Mouse (Mus musculus): Measurements from ENCODE around the gene Vmn1r165. TPM values are rescaled to one million over a fixed set of nuclear protein-coding genes. Genes with fewer than 3 reads are reported as not detected.
"Not testable (repeated sequence)": the region's sequence is repeated elsewhere in the genome, so short reads cannot be mapped to it uniquely, and the experiment has no call there.

Vmn1r165 gene
- polyA plus RNA-seq (2011; ENCODE audit: insufficient read length, low read depth, missing spikeins), result not detected in 2 replicates

GRCm38 (mm10) chr7:23217032-23217431, at the start of gene Vmn1r165:
Gene Vmn1r165 (plus strand): TSS chr7:23217332.
- not testable (repeated sequence) for H3K27ac ChIP-seq (ENCODE audit: insufficient read depth, low read length); H3K4me1 ChIP-seq (ENCODE audit: control insufficient read depth, insufficient read depth, low read length); H3K4me3 ChIP-seq (ENCODE audit: insufficient read depth, low read length)

DNA sequence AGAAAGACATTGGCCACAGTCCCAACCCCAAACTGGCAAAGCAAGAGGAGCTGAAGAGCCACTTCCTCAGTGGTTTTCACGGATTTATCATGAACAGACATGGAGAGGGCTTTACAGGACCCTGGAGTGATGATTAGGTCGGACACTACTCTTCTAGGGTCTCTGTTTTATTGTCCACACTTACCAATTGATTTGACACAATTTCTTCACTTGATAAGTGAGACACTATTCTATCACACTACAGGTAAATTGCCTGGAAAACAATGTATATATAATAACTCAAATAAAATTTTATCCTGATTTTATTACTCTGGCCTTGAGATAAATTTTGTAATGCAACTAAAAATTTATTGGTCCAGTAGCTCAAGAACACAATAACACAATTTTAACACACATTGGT, 34.5 kb downstream of the Vmn1r165 start, which contains the start of gene Vmn1r166:
Gene Vmn1r166 (minus strand): TSS at position 101 of the 400 bp plus-strand sequence.
- not testable (repeated sequence) for H3K4me1 ChIP-seq (ENCODE audit: control insufficient read depth, insufficient read depth, low read length); H3K4me3 ChIP-seq (ENCODE audit: insufficient read depth, low read length)

More for the DNA sequence above, 34.5 kb downstream of the Vmn1r165 start, which contains the start of gene Vmn1r166:
- not testable (repeated sequence) for H3K27ac ChIP-seq (ENCODE audit: insufficient read depth, low read length)

Other genes starting within 250 kb of the Vmn1r165 start
- not detected in 2 replicates for gene Gm4214, start 232.7 kb upstream of the Vmn1r165 start, polyA plus RNA-seq (2011; ENCODE audit: insufficient read length, low read depth, missing spikeins)
- not detected in 2 replicates for gene Gm4216, start 197.4 kb upstream of the Vmn1r165 start, polyA plus RNA-seq (2011; ENCODE audit: insufficient read length, low read depth, missing spikeins)
- not detected in 2 replicates for gene Vmn1r163, start 161.8 kb upstream of the Vmn1r165 start, polyA plus RNA-seq (2011; ENCODE audit: insufficient read length, low read depth, missing spikeins)
- not detected in 2 replicates for gene Gm8720, start 149.9 kb upstream of the Vmn1r165 start, polyA plus RNA-seq (2011; ENCODE audit: insufficient read length, low read depth, missing spikeins)
- gene Gm10662, start 72.9 kb upstream of the Vmn1r165 start, polyA plus RNA-seq (2011; ENCODE audit: insufficient read length, low read depth, missing spikeins), result not detected in 2 replicates
- gene Vmn1r166, start 34.4 kb downstream of the Vmn1r165 start, polyA plus RNA-seq (2011; ENCODE audit: insufficient read length, low read depth, missing spikeins), result not detected in 2 replicates
- not detected in 2 replicates for gene Gm6902, start 61.6 kb downstream of the Vmn1r165 start, polyA plus RNA-seq (2011; ENCODE audit: insufficient read length, low read depth, missing spikeins)
- gene Nlrp4e, start 83.9 kb downstream of the Vmn1r165 start, polyA plus RNA-seq (2011; ENCODE audit: insufficient read length, low read depth, missing spikeins), result not detected in 2 replicates
- not detected in 2 replicates for gene Nlrp5, start 168.6 kb downstream of the Vmn1r165 start, polyA plus RNA-seq (2011; ENCODE audit: insufficient read length, low read depth, missing spikeins)

All from embryonic fibroblast, embryonic 13.5 days (primary cell).